7 mouse cellular contexts compared by ENCODE assay signal in the genomic region with DNA sequence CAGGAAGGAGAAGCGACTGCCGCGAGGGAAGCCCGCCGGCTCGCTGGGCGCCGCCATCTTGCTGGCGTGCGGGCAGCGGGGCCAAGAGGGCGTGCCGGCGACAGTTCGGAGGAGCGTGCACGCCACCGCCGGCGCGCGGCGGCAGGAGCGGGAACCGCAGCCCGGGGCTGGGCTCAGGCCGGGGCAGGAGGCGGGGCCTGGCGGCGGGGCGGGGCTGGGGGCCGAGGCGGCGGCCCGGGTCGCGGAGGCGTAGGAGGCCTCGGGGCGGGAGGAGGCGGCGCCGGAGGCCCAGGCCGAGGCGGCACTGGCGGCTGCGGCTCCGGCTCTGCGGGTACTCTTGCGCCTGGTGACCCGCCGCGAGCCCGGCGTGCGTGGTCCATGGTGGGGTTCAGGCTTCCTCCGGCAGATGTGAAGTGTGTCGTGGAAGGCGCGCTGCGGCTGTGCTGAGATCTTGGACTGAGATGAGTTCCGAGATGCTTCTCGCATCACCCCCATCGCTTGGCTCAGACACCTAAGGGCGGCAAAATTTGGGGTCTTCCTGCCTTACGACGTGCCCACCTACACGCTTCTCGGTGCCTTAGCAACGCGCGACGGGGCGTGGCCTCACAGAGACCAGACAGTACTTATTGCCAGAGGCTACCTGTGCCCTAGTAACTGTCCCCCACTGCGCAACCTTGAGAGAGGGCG. TPM values are rescaled to one million over a fixed set of nuclear protein-coding genes. Genes with fewer than 3 reads are reported as not detected.
DNase-seq lines count a peak whose midpoint lies in the region; ATAC-seq lines count a peak whose summit lies in the region.

A gene (minus strand): TSS at position 146 of the 687 bp plus-strand sequence.
A gene (plus strand): TSS at position 224 of the 687 bp plus-strand sequence.

- H3K4me2 ChIP-seq in intestine, embryonic 15.5 days (replicated peaks), result peak within 1 kb of the TSS; percentile 91
- H3K4me2 ChIP-seq in midbrain, embryonic 11.5 days, result peak within 1 kb of the TSS; percentile 83

- H3K27ac ChIP-seq in intestine, embryonic 15.5 days, result peak within 1 kb of the TSS; percentile 91
- H3K27ac ChIP-seq in midbrain, embryonic 11.5 days (ENCODE audit: low read depth, low read length), result peak within 1 kb of the TSS; percentile 59

- intact Hi-C loops in left cerebral cortex, postnatal 4 days (cut with DNase I), result no loop called here

- ATAC-seq in intestine, embryonic 15.5 days, result peak; percentile 93
- peak; percentile 93 for ATAC-seq in midbrain, embryonic 11.5 days (ENCODE audit: low FRiP score)

- H3K4me3 ChIP-seq in intestine, embryonic 15.5 days (replicated peaks), result peak within 1 kb of the TSS; percentile 80
- H3K4me3 ChIP-seq in midbrain, embryonic 11.5 days (ENCODE audit: low read depth, low read length), result peak within 1 kb of the TSS; percentile 89

- under 1% methylated on average over 69 of the region's 76 CpGs for WGBS in intestine, embryonic 15.5 days
- under 1% methylated on average over 60 of the region's 76 CpGs for WGBS in midbrain, embryonic 11.5 days

- no peaks in the 10 kb centered on the region for H3K9me3 ChIP-seq in intestine, embryonic 15.5 days
- H3K9me3 ChIP-seq in midbrain, embryonic 11.5 days (ENCODE audit: control insufficient read depth, low read length), result no peaks in the 10 kb centered on the region

- peak within 1 kb of the TSS; percentile 84 for H3K9ac ChIP-seq in intestine, embryonic 15.5 days
- H3K9ac ChIP-seq in midbrain, embryonic 11.5 days (ENCODE audit: low read length), result peak within 1 kb of the TSS; percentile 91

- H3K27me3 ChIP-seq in intestine, embryonic 15.5 days (replicated peaks), result peaks cover under 1% of the 10 kb centered on the region; the same call in 1 of the 2 replicates
- H3K27me3 ChIP-seq in midbrain, embryonic 11.5 days (ENCODE audit: control insufficient read depth, insufficient read depth, low read length), result no peaks in the 10 kb centered on the region; the same call in 1 of the 2 replicates

- H3K4me1 ChIP-seq in intestine, embryonic 15.5 days (replicated peaks), result peaks cover 26% of the 10 kb centered on the region
- peaks cover 10% of the 10 kb centered on the region for H3K4me1 ChIP-seq in midbrain, embryonic 11.5 days (ENCODE audit: control insufficient read depth, insufficient read depth, low read length)

- DNase-seq in adrenal gland, adult 18-20 months (ENCODE audit: low spot score in 2 of 2), result peak; percentile 86 to 90
- DNase-seq in embryo, embryonic 10.5 days (ENCODE audit: low spot score), result peak; percentile 89
- DNase-seq in gastrocnemius, postnatal 25 days, result peak; percentile 92
- DNase-seq in left cerebral cortex, postnatal 4 days, result peak; percentile 93
- DNase-seq in midbrain, embryonic 11.5 days (ENCODE audit: low spot score, missing footprints), result peak; percentile 98
- DNase-seq in skeletal muscle tissue, adult 2 months (ENCODE audit: low read depth, low spot score), result peak; percentile 79

- peaks cover 13% of the 10 kb centered on the region; the same call in 1 of the 2 replicates for H3K36me3 ChIP-seq in intestine, embryonic 15.5 days
- peaks cover 2% of the 10 kb centered on the region; the same call in 1 of the 2 replicates for H3K36me3 ChIP-seq in midbrain, embryonic 11.5 days (ENCODE audit: control insufficient read depth, insufficient read depth, low read length)

RNA-seq across cellular contexts. Expression of the first gene that starts in this region (rescaled TPM):
- total RNA-seq in adrenal gland, adult 18-20 months (2021), result 10 to 100 TPM; 31.9 to 33.9 TPM
- total RNA-seq in gastrocnemius, postnatal 25 days (2021), result 10 to 100 TPM; 24.1 to 30.1 TPM
- polyA plus RNA-seq in intestine, embryonic 15.5 days (2015; fragmentation: Nextera tagmentation; extraction: Ambion mirVana), result 41.8 and 45.9 TPM in 2 replicates
- 10 to 100 TPM; 21.0 to 22.7 TPM for total RNA-seq in left cerebral cortex, postnatal 4 days (2021)
- 54.8 and 59.6 TPM in 2 replicates for polyA plus RNA-seq in midbrain, embryonic 11.5 days (2014; fragmentation: Nextera tagmentation; extraction: Ambion mirVana)

RNA-seq across cellular contexts. Expression of the second gene that starts in this region (rescaled TPM):
- 1 to 10 TPM; 2.8 to 3.9 TPM for total RNA-seq in adrenal gland, adult 18-20 months (2021)
- total RNA-seq in gastrocnemius, postnatal 25 days (2021), result under 1 TPM; 0.59 to 0.61 TPM
- polyA plus RNA-seq in intestine, embryonic 15.5 days (2015; fragmentation: Nextera tagmentation; extraction: Ambion mirVana), result 10.3 and 10.4 TPM in 2 replicates
- 1 to 10 TPM; 5.6 to 7.2 TPM for total RNA-seq in left cerebral cortex, postnatal 4 days (2021)
- polyA plus RNA-seq in midbrain, embryonic 11.5 days (2014; fragmentation: Nextera tagmentation; extraction: Ambion mirVana), result 0.97 and 1.5 TPM in 2 replicates

Comparison
In these comparisons a context has a peak if more than half of its experiments do, and no peak if none do; other contexts are left out.
1. Peak in every context shown above with its lines: DNase-seq, ATAC-seq, H3K4me3 ChIP-seq and H3K27ac ChIP-seq.